In the genomic region with DNA sequence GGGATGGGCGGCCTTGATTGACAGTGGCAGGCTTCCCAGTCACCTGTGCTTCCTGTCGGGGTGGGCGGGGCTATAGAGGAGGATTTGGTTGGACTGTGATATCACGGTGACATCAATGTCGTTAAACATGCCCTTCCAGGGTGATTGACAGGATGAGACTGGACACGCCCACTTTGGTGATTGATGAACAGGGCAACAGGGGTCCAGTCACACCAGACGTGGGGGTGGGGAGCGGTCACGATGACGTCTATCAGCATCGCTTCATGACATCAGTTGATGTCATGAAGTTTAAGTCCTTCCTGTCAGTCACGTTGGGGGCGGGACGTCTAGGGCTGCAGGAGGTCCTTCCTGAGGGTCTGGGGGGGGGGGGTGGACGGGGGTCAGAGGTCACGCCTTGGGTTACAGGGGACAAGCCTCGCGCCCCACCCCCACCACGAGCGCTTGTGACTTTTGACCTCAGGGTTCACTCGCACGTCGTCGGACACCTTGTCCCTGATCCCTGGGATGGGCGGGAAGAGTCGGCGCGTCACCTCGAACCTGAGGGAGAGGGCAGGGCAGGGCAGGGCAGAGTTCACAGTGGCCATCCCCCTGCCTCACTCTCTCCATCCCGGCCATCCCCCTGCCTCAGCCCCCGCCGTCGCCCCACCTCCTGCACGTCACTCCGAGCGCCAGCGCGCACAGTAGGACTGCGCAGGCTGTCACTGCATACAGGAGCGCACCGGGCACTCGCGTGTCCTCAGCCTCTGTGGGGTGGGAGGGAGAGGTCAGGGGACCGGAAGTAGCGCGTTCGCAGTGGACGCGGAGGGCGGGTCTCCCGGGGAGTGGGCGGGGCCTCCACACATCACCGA, we compare ENCODE assay signal across 8 mouse cellular contexts. TPM values are rescaled to one million over a fixed set of nuclear protein-coding genes. Genes with fewer than 3 reads are reported as not detected.
DNase-seq lines count a peak whose midpoint lies in the region; ATAC-seq and TF ChIP-seq lines count a peak whose summit lies in the region.

No protein-coding gene starts in this region.

- no peaks in the 10 kb centered on the region for H3K27me3 ChIP-seq in heart, embryonic 11.5 days (ENCODE audit: control insufficient read depth, insufficient read depth, low read length)
- no peaks in the 10 kb centered on the region for H3K27me3 ChIP-seq in heart, adult 2 months (ENCODE audit: control insufficient read depth, insufficient read depth, low read length)
- no peaks in the 10 kb centered on the region for H3K27me3 ChIP-seq in hindbrain, embryonic 11.5 days (ENCODE audit: control insufficient read depth, insufficient read depth, low read length)
- H3K27me3 ChIP-seq in limb, embryonic 11.5 days (ENCODE audit: control insufficient read depth, insufficient read depth, low read length) = no peaks in the 10 kb centered on the region
- H3K27me3 ChIP-seq in neural tube, embryonic 14.5 days (ENCODE audit: control insufficient read depth, insufficient read depth, low read length) = no peaks in the 10 kb centered on the region

- H3K9ac ChIP-seq in heart, embryonic 11.5 days (ENCODE audit: low read depth, low read length) = no peak overlapping the region
- no peak overlapping the region for H3K9ac ChIP-seq in heart, adult 2 months (ENCODE audit: low read depth, low read length)
- no peak overlapping the region for H3K9ac ChIP-seq in hindbrain, embryonic 11.5 days (ENCODE audit: low read depth, low read length)
- no peak overlapping the region for H3K9ac ChIP-seq in limb, embryonic 11.5 days (ENCODE audit: low read length)
- H3K9ac ChIP-seq in neural tube, embryonic 14.5 days (replicated peaks; ENCODE audit: low read depth, low read length) = peak overlapping the region; percentile 39; the same call in 1 of the 2 replicates

- TF ChIP-seq CTCF in heart, adult 2 months (IDR thresholded peaks at IDR 0.05) = no peak

- intact Hi-C loops in heart, adult 2 months (cut with DNase I) = no loop called here

- no peak for TF ChIP-seq EP300 in heart, adult 2 months (IDR thresholded peaks at IDR 0.05; ENCODE audit: insufficient read depth, low read depth, low read length)

- H3K4me1 ChIP-seq in heart, embryonic 11.5 days (ENCODE audit: control insufficient read depth, insufficient read depth, low read length) = no peaks in the 10 kb centered on the region
- no peaks in the 10 kb centered on the region for H3K4me1 ChIP-seq in heart, adult 2 months (ENCODE audit: control insufficient read depth, insufficient read depth, low read length)
- H3K4me1 ChIP-seq in hindbrain, embryonic 11.5 days (replicated peaks; ENCODE audit: control insufficient read depth, insufficient read depth, low read length) = no peaks in the 10 kb centered on the region
- no peaks in the 10 kb centered on the region for H3K4me1 ChIP-seq in limb, embryonic 11.5 days (ENCODE audit: control insufficient read depth, insufficient read depth, low read length)
- H3K4me1 ChIP-seq in neural tube, embryonic 14.5 days (ENCODE audit: control insufficient read depth, insufficient read depth, low read length) = no peaks in the 10 kb centered on the region

- peaks cover 10% of the 10 kb centered on the region; the same call in 1 of the 2 replicates for H3K9me3 ChIP-seq in heart, embryonic 11.5 days (replicated peaks; ENCODE audit: control insufficient read depth, low read length)
- H3K9me3 ChIP-seq in hindbrain, embryonic 11.5 days (ENCODE audit: control insufficient read depth, low read length) = no peaks in the 10 kb centered on the region
- H3K9me3 ChIP-seq in limb, embryonic 11.5 days (ENCODE audit: control insufficient read depth, low read length) = no peaks in the 10 kb centered on the region
- H3K9me3 ChIP-seq in neural tube, embryonic 14.5 days (ENCODE audit: control insufficient read depth, low read length) = no peaks in the 10 kb centered on the region

- no peak for DNase-seq in heart, adult 2 months
- peak; percentile 52 for DNase-seq in ES-CJ7 (ENCODE audit: low read depth, low spot score)
- DNase-seq in cerebellum, postnatal 25 days = peak; percentile 24 to 25
- DNase-seq in hindbrain, embryonic 11.5 days (ENCODE audit: low spot score) = peak; percentile 24
- DNase-seq in limb, embryonic 11.5 days (ENCODE audit: low spot score) = peak; percentile 24
- DNase-seq in spleen, adult 12 weeks (ENCODE audit: low spot score) = no peak

- no peaks in the 10 kb centered on the region for H3K79me2 ChIP-seq in heart, adult 2 months (replicated peaks; ENCODE audit: control insufficient read depth, insufficient read depth, low read length)

- peak overlapping the region; percentile 62 for H3K4me3 ChIP-seq in heart, embryonic 11.5 days (ENCODE audit: low read depth, low read length)
- no peak overlapping the region for H3K4me3 ChIP-seq in heart, adult 2 months
- H3K4me3 ChIP-seq in hindbrain, embryonic 11.5 days (ENCODE audit: low read depth, low read length) = peak overlapping the region; percentile 60
- H3K4me3 ChIP-seq in limb, embryonic 11.5 days (ENCODE audit: low read depth, low read length) = peak overlapping the region; percentile 50
- H3K4me3 ChIP-seq in neural tube, embryonic 14.5 days (ENCODE audit: low read depth, low read length) = peak overlapping the region; percentile 55

- H3K36me3 ChIP-seq in heart, embryonic 11.5 days (ENCODE audit: control insufficient read depth, insufficient read depth, low read length) = no peaks in the 10 kb centered on the region
- no peaks in the 10 kb centered on the region for H3K36me3 ChIP-seq in heart, adult 2 months (ENCODE audit: control insufficient read depth, insufficient read depth, low read length)
- no peaks in the 10 kb centered on the region for H3K36me3 ChIP-seq in hindbrain, embryonic 11.5 days (ENCODE audit: control insufficient read depth, insufficient read depth, low read length)
- no peaks in the 10 kb centered on the region for H3K36me3 ChIP-seq in limb, embryonic 11.5 days (ENCODE audit: control insufficient read depth, insufficient read depth, low read length)
- H3K36me3 ChIP-seq in neural tube, embryonic 14.5 days (ENCODE audit: control insufficient read depth, insufficient read depth, low read length) = no peaks in the 10 kb centered on the region

- no peak overlapping the region for H3K27ac ChIP-seq in heart, embryonic 11.5 days (ENCODE audit: low read depth, low read length)
- H3K27ac ChIP-seq in heart, adult 2 months = no peak overlapping the region
- H3K27ac ChIP-seq in hindbrain, embryonic 11.5 days (ENCODE audit: low read depth, low read length) = no peak overlapping the region
- no peak overlapping the region for H3K27ac ChIP-seq in limb, embryonic 11.5 days (replicated peaks; ENCODE audit: low read depth, low read length)
- H3K27ac ChIP-seq in neural tube, embryonic 14.5 days (ENCODE audit: low read depth, low read length) = 0 out of 2 replicates have a peak overlapping the region, but pooled peaks have one; percentile 44

- ATAC-seq in heart, embryonic 11.5 days (replicated peaks; ENCODE audit: insufficient number of reproducible peaks, low FRiP score, low TSS enrichment) = peak; percentile 11
- peak; percentile 26 for ATAC-seq in hindbrain, embryonic 11.5 days (ENCODE audit: low FRiP score)
- ATAC-seq in limb, embryonic 11.5 days (ENCODE audit: insufficient number of reproducible peaks, low FRiP score, low TSS enrichment, low read depth) = peak; percentile 33
- peak; percentile 15 for ATAC-seq in neural tube, embryonic 14.5 days (ENCODE audit: low read depth)

- TF ChIP-seq POLR2A in heart, adult 2 months (IDR thresholded peaks at IDR 0.05; ENCODE audit: insufficient read depth, low read depth, low read length) = no peak

- H3K4me2 ChIP-seq in heart, embryonic 11.5 days = peak overlapping the region; percentile 74
- H3K4me2 ChIP-seq in hindbrain, embryonic 11.5 days (replicated peaks; ENCODE audit: low read depth, low read length) = peak overlapping the region; percentile 57
- H3K4me2 ChIP-seq in limb, embryonic 11.5 days (ENCODE audit: low read depth, severe bottlenecking) = peak overlapping the region; percentile 48; the same call in 1 of the 2 replicates
- H3K4me2 ChIP-seq in neural tube, embryonic 14.5 days (ENCODE audit: low read depth, low read length) = peak overlapping the region; percentile 54

- WGBS in heart, embryonic 11.5 days (ENCODE audit: insufficient replicate concordance) = 29% methylated on average over 42 of the region's 53 CpGs
- 41% methylated on average over 53 of the region's 53 CpGs for WGBS in heart, adult 2 months
- WGBS in hindbrain, embryonic 11.5 days = 34% methylated on average over 37 of the region's 53 CpGs
- 34% methylated on average over 50 of the region's 53 CpGs for WGBS in limb, embryonic 11.5 days
- WGBS in neural tube, embryonic 14.5 days = 35% methylated on average over 47 of the region's 53 CpGs

RNA-seq across cellular contexts. Expression of a gene that starts 3.3 kb away (rescaled TPM):
- polyA plus RNA-seq in heart, embryonic 11.5 days (2014; fragmentation: Nextera tagmentation; extraction: Ambion mirVana) = 25.6 and 29.6 TPM in 2 replicates
- 1 to 10 TPM; 6.3 to 7.7 TPM for total RNA-seq in heart, adult 2 months (2021)
- polyA plus RNA-seq in heart, adult 2 months (2012; rRNA removed) = 34.5 and 68.1 TPM in 2 replicates
- polyA plus RNA-seq in hindbrain, embryonic 11.5 days (2014; fragmentation: Nextera tagmentation; extraction: Ambion mirVana) = 15.6 and 18.5 TPM in 2 replicates
- polyA plus RNA-seq in limb, embryonic 11.5 days (2014; fragmentation: Nextera tagmentation; extraction: Ambion mirVana) = 15.1 and 17.6 TPM in 2 replicates
- polyA plus RNA-seq in neural tube, embryonic 14.5 days (2014; fragmentation: Nextera tagmentation; extraction: Ambion mirVana) = 57.1 and 73.5 TPM in 2 replicates

RNA-seq across cellular contexts. Expression of a gene that starts 41.2 kb away (rescaled TPM):
- not detected in 2 replicates for polyA plus RNA-seq in heart, embryonic 11.5 days (2014; fragmentation: Nextera tagmentation; extraction: Ambion mirVana)
- total RNA-seq in heart, adult 2 months (2021) = not detected
- polyA plus RNA-seq in heart, adult 2 months (2012; rRNA removed) = not detected in 2 replicates
- polyA plus RNA-seq in hindbrain, embryonic 11.5 days (2014; fragmentation: Nextera tagmentation; extraction: Ambion mirVana) = not detected in 2 replicates
- polyA plus RNA-seq in limb, embryonic 11.5 days (2014; fragmentation: Nextera tagmentation; extraction: Ambion mirVana) = not detected in 2 replicates
- polyA plus RNA-seq in neural tube, embryonic 14.5 days (2014; fragmentation: Nextera tagmentation; extraction: Ambion mirVana) = not detected in 2 replicates

RNA-seq across cellular contexts. Expression of a gene that starts 48.8 kb away (rescaled TPM):
- 0.24 and 0.25 TPM in 2 replicates for polyA plus RNA-seq in heart, embryonic 11.5 days (2014; fragmentation: Nextera tagmentation; extraction: Ambion mirVana)
- under 1 TPM in 1 of 2 experiments, not detected in 1; 0.16 TPM for total RNA-seq in heart, adult 2 months (2021)
- polyA plus RNA-seq in heart, adult 2 months (2012; rRNA removed) = not detected in 2 replicates
- polyA plus RNA-seq in hindbrain, embryonic 11.5 days (2014; fragmentation: Nextera tagmentation; extraction: Ambion mirVana) = 0.11 and 0.17 TPM in 2 replicates
- polyA plus RNA-seq in limb, embryonic 11.5 days (2014; fragmentation: Nextera tagmentation; extraction: Ambion mirVana) = 0.13 TPM in 1 of 2 replicates, not detected in the other
- 0.17 and 0.36 TPM in 2 replicates for polyA plus RNA-seq in neural tube, embryonic 14.5 days (2014; fragmentation: Nextera tagmentation; extraction: Ambion mirVana)

Comparison
In these comparisons a context has a peak if more than half of its experiments do, and no peak if none do; other contexts are left out.
1. DNase-seq: peak in ES-CJ7 (single experiment), cerebellum, postnatal 25 days (2 of 2), hindbrain, embryonic 11.5 days (single experiment) and limb, embryonic 11.5 days (single experiment); none in heart, adult 2 months (0 of 2) and spleen, adult 12 weeks (single experiment).
2. Peak in every context shown above with its lines, with median percentiles within 50 percentile points of each other: ATAC-seq and H3K4me2 ChIP-seq.